Mouse (Mus musculus) embryonic fibroblast, embryonic 13.5 days (primary cell): ENCODE measurements around the gene Saysd1.

Experiments used
- CTCF ChIP-seq: IDR thresholded peaks from 2 replicates; pipeline ENCODE4 v1.5.1; 2011; ENCODE audit warnings: mild to moderate bottlenecking, control low read depth, low read length, moderate library complexity, borderline replicate concordance; ENCODE audit not compliant: insufficient read depth
- POLR2A ChIP-seq: IDR thresholded peaks from 2 replicates; pipeline ENCODE4 v1.6.1; 2011; ENCODE audit warnings: low read depth, mild to moderate bottlenecking, control low read depth, low read length, moderate library complexity

GRCm38 (mm10) chr14:20047291-20047690 is 91.0 kb downstream of the Saysd1 start:
- TF ChIP-seq CTCF: no peak
- no peak for TF ChIP-seq POLR2A
